Mouse (Mus musculus) lung, postnatal 10 days (tissue): ENCODE results near the gene Ttll1.

Source experiments
- DNase-seq: peaks from one replicate; pipeline ENCODE4 v3.0.0; 2021

Ttll1 gene

GRCm38 (mm10) chr15:83454419-83454818, 56.3 kb downstream of the Ttll1 start:
- DNase-seq = no peak

- no peak for DNase-seq
Observed at GRCm38 (mm10) chr15:83453879-83454278, 56.8 kb downstream of the Ttll1 start.

GRCm38 (mm10) chr15:83452219-83452760, 58.4 kb downstream of the Ttll1 start:
- no peak for DNase-seq

GRCm38 (mm10) chr15:83451621-83452210, 59.0 kb downstream of the Ttll1 start:
- DNase-seq = peak; percentile 71

DNA sequence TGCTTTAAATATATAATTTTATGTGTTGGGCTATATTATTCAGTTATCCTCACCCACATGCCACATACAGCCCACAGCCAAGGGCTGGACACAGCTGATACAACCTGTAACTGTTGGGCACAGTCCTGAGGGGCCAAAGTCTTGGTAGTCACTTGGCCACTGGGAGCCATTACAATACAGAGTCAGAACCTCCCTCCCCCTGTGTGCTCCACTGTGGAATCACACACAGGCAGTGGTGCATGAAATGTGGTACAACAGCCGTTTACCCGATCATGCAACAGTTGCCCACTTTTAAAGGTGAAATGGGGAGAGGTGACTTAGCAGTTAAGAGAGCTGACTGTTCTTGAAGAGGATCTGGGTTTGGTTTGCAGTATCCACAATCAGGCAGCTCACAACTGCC, 60.7 kb downstream of the Ttll1 start:
- no peak for DNase-seq

- DNase-seq = peak; percentile 35
Observed at GRCm38 (mm10) chr15:83448646-83449045, 62.0 kb downstream of the Ttll1 start.

GRCm38 (mm10) chr15:83447791-83448544, 62.7 kb downstream of the Ttll1 start:
- no peak for DNase-seq

GRCm38 (mm10) chr15:83445908-83446307, 64.8 kb downstream of the Ttll1 start:
- DNase-seq = no peak

GRCm38 (mm10) chr15:83445383-83445782, 65.3 kb downstream of the Ttll1 start:
- DNase-seq = no peak

GRCm38 (mm10) chr15:83444425-83444824, 66.3 kb downstream of the Ttll1 start:
- no peak for DNase-seq

- no peak for DNase-seq
Observed at GRCm38 (mm10) chr15:83442495-83443037, 68.1 kb downstream of the Ttll1 start.

GRCm38 (mm10) chr15:83440726-83441125, 70.0 kb downstream of the Ttll1 start:
- DNase-seq = no peak

DNA sequence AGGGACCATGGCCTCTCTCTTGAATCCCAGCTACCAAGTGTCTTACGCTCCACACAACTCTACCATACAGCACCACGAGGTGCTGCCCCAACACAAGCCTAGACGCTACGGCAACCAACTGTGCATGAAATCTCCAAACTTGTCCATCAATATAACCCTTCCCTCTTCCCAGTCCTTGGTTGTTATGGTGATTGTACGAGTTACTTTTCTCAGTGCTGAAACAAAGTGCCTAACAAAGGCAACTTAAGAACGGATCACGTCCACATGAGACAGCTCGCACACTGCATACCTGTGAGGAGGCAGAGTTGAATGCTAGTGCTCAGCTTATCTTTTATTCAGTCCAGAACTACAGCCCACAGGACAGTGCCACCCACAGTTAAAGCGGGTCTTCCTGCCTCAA, 74.2 kb downstream of the Ttll1 start:
- no peak for DNase-seq

- no peak for DNase-seq
Observed at GRCm38 (mm10) chr15:83435324-83436090, 75.2 kb downstream of the Ttll1 start.

GRCm38 (mm10) chr15:83434692-83435091, 76.0 kb downstream of the Ttll1 start:
- no peak for DNase-seq
